Mouse (Mus musculus) heart, embryonic 10.5 days (tissue): ENCODE measurements around the gene Tmco1. TPM values are rescaled to one million over a fixed set of nuclear protein-coding genes. Genes with fewer than 3 reads are reported as not detected.

ENCODE experiments used
- DNase-seq: peaks from one replicate; pipeline ENCODE4 v3.0.0-alpha.2; 2017; ENCODE audit warnings: low spot score
- H3K27ac ChIP-seq: fragments of 300-500 bp; sonication (generic); 2 replicates; pipeline ENCODE4 v1.5.1; 2016; ENCODE audit warnings: mild to moderate bottlenecking
- H3K27me3 ChIP-seq: fragments of 300-500 bp; sonication (generic); 2 replicates; pipeline ENCODE4 v1.6.1; 2016; ENCODE audit warnings: mild to moderate bottlenecking; ENCODE audit not compliant: poor library complexity, insufficient read depth, severe bottlenecking
- H3K36me3 ChIP-seq: fragments of 300-500 bp; sonication (generic); 2 replicates; pipeline ENCODE4 v1.6.1; 2016; ENCODE audit warnings: mild to moderate bottlenecking, moderate library complexity
- H3K4me1 ChIP-seq: fragments of 300-500 bp; sonication (generic); 2 replicates; pipeline ENCODE4 v1.6.1; 2016; ENCODE audit warnings: mild to moderate bottlenecking
- H3K4me3 ChIP-seq: fragments of 300-500 bp; sonication (generic); 2 replicates; pipeline ENCODE4 v1.5.1; 2016; ENCODE audit warnings: mild to moderate bottlenecking, moderate library complexity
- H3K9me3 ChIP-seq: fragments of 300-500 bp; sonication (generic); 2 replicates; pipeline ENCODE4 v1.6.1; 2016; ENCODE audit warnings: mild to moderate bottlenecking, moderate library complexity
- WGBS: fragments of 180-500 bp; shearing (Covaris S2); methylation state at CpG from one replicate; pipeline ENCODE4 v1.1.7; 2016; 5-methylcytosine and 5-hydroxymethylcytosine counted together
- polyA plus RNA-seq: library from polyadenylated mRNA; unstranded; fragments of >200 nt; fragmentation: Nextera tagmentation; extraction: Ambion mirVana; gene quantifications from 2 replicates; pipeline ENCODE4 v1.2.1, GENCODE M21; 2016

Tmco1 gene
- polyA plus RNA-seq, result 79.1 and 88.0 TPM in 2 replicates

DNA sequence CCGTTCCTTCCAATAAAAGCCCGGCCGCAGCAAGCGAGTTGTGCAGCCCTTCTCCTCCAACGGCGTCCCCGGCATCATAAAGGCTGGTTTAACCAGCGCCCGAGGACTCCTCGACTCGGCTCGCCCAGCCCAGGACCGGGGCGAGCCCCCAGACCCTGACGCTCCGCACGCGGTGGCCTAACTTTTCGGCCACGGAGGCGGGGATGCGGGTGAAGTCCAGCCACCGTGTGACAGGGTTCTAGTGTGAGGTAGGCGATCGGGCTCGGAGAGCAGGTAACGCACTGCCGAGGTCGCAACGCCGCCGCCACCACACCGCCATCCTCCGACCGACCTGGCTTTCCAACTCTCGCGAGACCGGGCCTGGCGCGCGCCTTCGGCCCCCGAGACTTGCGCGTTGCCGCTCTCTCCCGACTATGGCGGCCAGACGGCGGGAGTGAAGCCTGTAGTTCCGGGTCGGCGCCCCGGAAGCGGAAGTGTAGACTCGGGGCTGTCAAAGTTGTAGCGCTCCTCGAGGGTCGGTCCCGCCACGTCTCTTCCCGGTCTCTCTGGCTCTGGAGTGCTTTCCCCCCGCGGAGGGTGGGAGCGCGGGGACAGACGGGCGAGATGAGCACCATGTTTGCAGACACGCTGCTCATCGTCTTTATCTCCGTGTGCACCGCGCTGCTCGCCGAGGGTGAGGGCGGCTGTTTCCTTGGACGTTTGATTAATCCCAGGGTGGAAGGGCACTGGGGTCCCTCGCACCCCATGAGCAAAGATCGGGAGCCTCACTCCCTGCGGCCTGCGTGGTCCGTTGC, at the start of gene Tmco1:
Gene Tmco1 (plus strand): TSS at position 118 of the 794 bp plus-strand sequence.
- H3K27me3 ChIP-seq, result no peaks in the 10 kb centered on the region
- DNase-seq, result peak; percentile 98
- H3K36me3 ChIP-seq, result peaks cover 17% of the 10 kb centered on the region
- WGBS, result under 1% methylated on average over 82 of the region's 82 CpGs
- no peaks in the 10 kb centered on the region for H3K9me3 ChIP-seq
- peak within 1 kb of the TSS; percentile 99 for H3K27ac ChIP-seq
- H3K4me3 ChIP-seq, result peak within 1 kb of the TSS; percentile 88
- H3K4me1 ChIP-seq, result peaks cover 7% of the 10 kb centered on the region; the same call in 1 of the 2 replicates

DNA sequence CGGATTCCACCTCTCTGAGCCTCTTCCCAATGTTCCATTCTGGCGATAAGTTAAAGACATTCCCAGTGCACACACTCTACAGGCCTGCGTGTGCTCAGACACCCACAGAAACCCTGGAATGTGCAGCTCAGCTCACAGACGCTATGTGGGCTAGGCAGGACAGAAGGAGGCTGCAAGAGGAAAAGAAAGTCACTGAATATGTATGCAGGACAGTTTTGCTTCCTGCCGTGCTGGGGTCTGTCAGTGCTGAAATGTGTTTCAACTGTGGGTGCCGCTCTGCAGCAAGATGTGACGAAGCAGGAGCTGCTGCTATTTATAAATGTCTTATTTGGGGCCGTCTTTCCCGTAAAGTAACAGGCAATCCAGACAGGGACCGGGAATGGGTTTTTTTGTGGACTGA, 48.5 kb upstream of the Tmco1 start:
- H3K4me1 ChIP-seq, result peaks cover 77% of the 10 kb centered on the region
- WGBS, result 41% methylated on average over 10 of the region's 10 CpGs

DNA sequence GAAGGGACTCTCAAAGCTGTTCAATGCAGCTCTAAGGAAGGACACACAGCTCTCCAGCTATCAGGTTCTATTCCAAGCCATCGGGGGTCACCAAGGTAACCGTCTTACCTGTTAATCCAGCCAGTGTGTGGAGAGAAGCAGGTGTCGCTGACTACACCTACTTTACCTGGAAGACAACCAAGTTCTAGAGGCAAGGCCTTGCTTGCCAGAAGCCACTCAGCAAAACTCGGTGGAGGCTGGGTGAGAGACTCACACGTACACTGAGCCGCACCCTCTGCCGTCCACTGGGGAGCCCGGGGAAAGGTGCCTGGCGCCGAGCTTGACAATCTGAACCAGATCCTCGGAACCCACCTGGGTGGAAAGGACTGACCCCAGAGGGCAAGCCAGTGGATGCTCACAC, 46.4 kb upstream of the Tmco1 start:
- Histone ChIP-seq H3K27ac (no peak overlapping the region), H3K4me3 (no peak overlapping the region), H3K9me3 (no peaks in the 10 kb centered on the region), H3K4me1 (peaks cover 63% of the 10 kb centered on the region), H3K36me3 (no peaks in the 10 kb centered on the region), H3K27me3 (no peaks in the 10 kb centered on the region)
- 85% methylated on average over 11 of the region's 11 CpGs for WGBS
- no peak for DNase-seq

More for the DNA sequence above, 48.5 kb upstream of the Tmco1 start:
- Histone ChIP-seq H3K36me3 (no peaks in the 10 kb centered on the region), H3K9me3 (no peaks in the 10 kb centered on the region), H3K4me3 (peak overlapping the region; percentile 31), H3K27me3 (no peaks in the 10 kb centered on the region), H3K27ac (peak overlapping the region; percentile 60; the same call in 1 of the 2 replicates)
- no peak for DNase-seq

- Histone ChIP-seq H3K9me3 (no peaks in the 10 kb centered on the region), H3K36me3 (peaks cover 4% of the 10 kb centered on the region; the same call in 1 of the 2 replicates), H3K4me1 (peaks cover 60% of the 10 kb centered on the region), H3K27ac (peak overlapping the region; percentile 23; the same call in 1 of the 2 replicates), H3K27me3 (no peaks in the 10 kb centered on the region), H3K4me3 (no peak overlapping the region)
- DNase-seq, result no peak
- WGBS, result 70% methylated on average over 10 of the region's 10 CpGs
Observed at GRCm38 (mm10) chr1:167262489-167263041, 45.6 kb upstream of the Tmco1 start.

DNA sequence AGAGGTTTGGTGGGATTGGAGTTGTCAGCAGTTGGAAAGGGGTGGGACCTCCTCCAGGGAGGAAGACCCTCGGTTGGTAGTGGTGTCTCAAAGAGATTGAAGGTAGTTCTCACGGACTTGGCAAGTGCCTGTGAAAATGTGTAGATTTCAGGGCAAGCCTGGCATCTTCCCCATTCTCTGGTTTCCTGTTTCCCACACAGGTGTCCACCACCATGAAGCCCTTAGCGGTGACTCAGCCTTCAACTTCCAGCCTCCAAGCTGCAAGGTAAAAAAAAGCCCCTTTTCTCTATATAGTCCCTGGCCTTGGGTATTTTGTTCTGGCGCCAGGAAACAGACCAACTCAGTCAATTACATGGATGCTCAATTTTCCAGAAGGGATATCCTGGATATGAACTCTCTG, 42.8 kb upstream of the Tmco1 start:
- 81% methylated on average over 4 of the region's 4 CpGs for WGBS
- Histone ChIP-seq H3K27me3 (no peaks in the 10 kb centered on the region), H3K9me3 (no peaks in the 10 kb centered on the region), H3K36me3 (peaks cover 4% of the 10 kb centered on the region; the same call in 1 of the 2 replicates), H3K27ac (no peak overlapping the region), H3K4me1 (peaks cover 71% of the 10 kb centered on the region), H3K4me3 (no peak overlapping the region)
- DNase-seq, result no peak

DNA sequence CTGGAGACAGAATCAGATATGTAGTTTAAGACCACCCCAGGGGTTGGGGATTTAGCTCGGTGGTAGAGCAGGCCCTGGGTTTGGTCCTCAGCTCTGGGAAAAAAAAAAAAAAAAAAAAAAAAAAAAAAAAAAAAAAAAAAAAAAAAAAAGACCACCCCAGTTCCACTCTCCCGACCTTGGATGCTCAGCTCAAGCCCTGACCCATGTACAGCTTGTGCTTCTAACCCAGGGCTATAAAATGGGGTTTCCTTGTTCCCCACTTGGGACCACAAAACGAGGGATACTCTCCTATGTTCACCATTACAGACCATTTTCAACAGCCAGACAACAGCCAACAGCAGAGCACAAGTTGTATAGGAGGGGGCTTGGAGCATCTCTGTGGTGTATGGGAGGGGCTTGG, 41.5 kb upstream of the Tmco1 start:
- peaks cover 4% of the 10 kb centered on the region; the same call in 1 of the 2 replicates for H3K36me3 ChIP-seq

DNA sequence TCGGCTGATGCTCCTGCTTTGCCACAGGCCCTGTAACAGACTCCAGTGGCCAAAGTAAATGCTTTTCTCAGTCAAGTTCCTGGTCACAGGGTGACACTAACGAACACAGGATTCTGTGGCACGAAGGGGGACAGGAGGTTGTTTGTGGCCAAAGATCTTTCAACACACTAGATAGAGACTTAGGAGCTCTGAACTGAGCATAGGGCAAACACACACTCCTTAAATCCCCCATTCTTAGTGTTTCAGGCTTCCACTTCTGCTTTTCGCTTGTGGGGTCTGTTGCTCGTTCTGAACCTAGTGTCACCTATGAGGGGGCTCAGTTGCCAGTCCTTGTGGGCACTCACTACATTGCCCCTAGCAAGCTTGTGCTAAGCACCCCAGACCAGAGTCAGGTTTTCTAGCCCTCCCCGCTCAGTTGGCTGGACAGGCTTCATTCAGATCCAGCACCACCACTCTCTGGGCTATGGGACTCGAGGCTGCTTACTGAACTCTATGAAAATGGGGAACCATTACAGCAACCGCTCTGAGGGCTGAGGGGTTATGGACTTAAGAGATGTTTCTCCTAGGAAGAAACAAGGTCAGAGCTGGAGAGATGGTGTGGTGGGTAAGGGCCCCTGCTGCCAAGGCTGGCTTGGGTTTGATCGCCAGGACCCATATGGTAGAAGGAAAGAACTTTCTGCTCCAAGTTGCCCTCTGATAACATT, 39.7 kb upstream of the Tmco1 start:
- Histone ChIP-seq H3K27ac (peak overlapping the region; percentile 81), H3K4me1 (peaks cover 75% of the 10 kb centered on the region), H3K4me3 (no peak overlapping the region), H3K27me3 (no peaks in the 10 kb centered on the region), H3K9me3 (no peaks in the 10 kb centered on the region), H3K36me3 (peaks cover 4% of the 10 kb centered on the region; the same call in 1 of the 2 replicates)
- WGBS, result 84% methylated on average over 9 of the region's 9 CpGs
- DNase-seq, result no peak

More for the DNA sequence above, 41.5 kb upstream of the Tmco1 start:
- Histone ChIP-seq H3K27ac (no peak overlapping the region), H3K4me1 (peaks cover 73% of the 10 kb centered on the region), H3K4me3 (no peak overlapping the region), H3K27me3 (no peaks in the 10 kb centered on the region), H3K9me3 (no peaks in the 10 kb centered on the region)
- DNase-seq, result no peak
- 77% methylated on average over 3 of the region's 3 CpGs for WGBS

DNA sequence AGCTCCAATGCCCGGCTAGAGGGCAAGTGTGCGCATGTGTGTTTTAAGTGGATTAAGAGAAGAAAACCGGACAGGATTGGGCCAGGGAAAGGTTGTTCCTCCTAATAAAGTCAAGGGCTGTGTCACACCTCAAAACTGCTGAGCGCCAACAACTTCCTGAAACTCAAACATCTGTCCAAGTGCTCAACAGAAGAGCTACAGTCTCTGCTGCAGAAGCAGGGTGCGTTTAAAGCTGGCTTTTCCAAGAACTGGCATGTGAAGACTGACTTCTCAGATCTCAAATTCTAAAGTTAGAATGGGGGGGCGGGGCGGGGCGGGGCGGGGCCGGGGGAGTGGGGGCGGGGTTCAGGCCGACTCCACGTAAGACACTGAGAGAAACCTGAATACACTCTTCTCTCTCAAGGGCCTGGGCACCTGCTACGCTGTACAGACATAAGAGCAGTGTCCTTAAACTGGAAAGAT, 38.8 kb upstream of the Tmco1 start:
- H3K4me3 ChIP-seq, result peak overlapping the region; percentile 40
- no peaks in the 10 kb centered on the region for H3K27me3 ChIP-seq
- H3K4me1 ChIP-seq, result peaks cover 76% of the 10 kb centered on the region
- peak overlapping the region; percentile 81 for H3K27ac ChIP-seq
- WGBS, result 40% methylated on average over 14 of the region's 14 CpGs
- DNase-seq, result no peak
- H3K36me3 ChIP-seq, result peaks cover 4% of the 10 kb centered on the region; the same call in 1 of the 2 replicates
- no peaks in the 10 kb centered on the region for H3K9me3 ChIP-seq

DNA sequence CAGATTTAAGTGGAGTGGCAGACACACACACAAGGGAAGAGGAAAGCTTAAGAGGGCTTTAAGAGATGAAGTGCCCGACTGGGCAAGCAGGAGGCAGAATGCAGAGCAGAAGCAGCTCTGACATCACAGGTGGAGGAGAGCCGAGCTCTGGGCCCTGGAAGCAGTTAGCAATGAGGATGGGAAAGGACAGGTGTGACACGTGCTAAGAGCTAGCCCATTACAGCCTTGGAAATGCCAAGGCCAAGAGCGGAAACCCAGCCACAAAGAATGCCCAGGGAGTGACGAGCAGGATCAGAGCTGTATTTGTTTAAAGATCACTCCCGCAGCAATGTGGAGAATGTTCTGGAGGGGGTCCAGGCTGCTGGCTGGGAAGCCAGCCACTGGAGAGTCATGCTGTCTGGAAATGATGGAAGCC, 38.3 kb upstream of the Tmco1 start:
- WGBS, result 22% methylated on average over 6 of the region's 6 CpGs
- peaks cover 4% of the 10 kb centered on the region; the same call in 1 of the 2 replicates for H3K36me3 ChIP-seq
- H3K27ac ChIP-seq, result peak overlapping the region; percentile 81
- H3K9me3 ChIP-seq, result no peaks in the 10 kb centered on the region
- H3K4me3 ChIP-seq, result peak overlapping the region; percentile 40
- no peak for DNase-seq
- no peaks in the 10 kb centered on the region for H3K27me3 ChIP-seq
- peaks cover 76% of the 10 kb centered on the region for H3K4me1 ChIP-seq

GRCm38 (mm10) chr1:167270342-167271111, 37.7 kb upstream of the Tmco1 start:
- 20% methylated on average over 19 of the region's 19 CpGs for WGBS

GRCm38 (mm10) chr1:167271304-167271703, 36.9 kb upstream of the Tmco1 start:
- H3K27ac ChIP-seq, result peak overlapping the region; percentile 81

More at GRCm38 (mm10) chr1:167270342-167271111, 37.7 kb upstream of the Tmco1 start:
- Histone ChIP-seq H3K4me1 (peaks cover 78% of the 10 kb centered on the region), H3K27me3 (no peaks in the 10 kb centered on the region), H3K9me3 (no peaks in the 10 kb centered on the region), H3K36me3 (peaks cover 4% of the 10 kb centered on the region; the same call in 1 of the 2 replicates), H3K4me3 (peak overlapping the region; percentile 40), H3K27ac (peak overlapping the region; percentile 81)
- DNase-seq, result no peak

GRCm38 (mm10) chr1:167271841-167272240, 36.3 kb upstream of the Tmco1 start:
- Histone ChIP-seq H3K9me3 (no peaks in the 10 kb centered on the region), H3K27me3 (no peaks in the 10 kb centered on the region), H3K4me3 (no peak overlapping the region), H3K36me3 (peaks cover 5% of the 10 kb centered on the region; the same call in 1 of the 2 replicates), H3K4me1 (peaks cover 80% of the 10 kb centered on the region), H3K27ac (peak overlapping the region; percentile 56; the same call in 1 of the 2 replicates)
- no peak for DNase-seq
- 42% methylated on average over 8 of the region's 8 CpGs for WGBS

More at GRCm38 (mm10) chr1:167271304-167271703, 36.9 kb upstream of the Tmco1 start:
- Histone ChIP-seq H3K9me3 (no peaks in the 10 kb centered on the region), H3K4me3 (no peak overlapping the region), H3K4me1 (peaks cover 78% of the 10 kb centered on the region), H3K27me3 (no peaks in the 10 kb centered on the region), H3K36me3 (peaks cover 4% of the 10 kb centered on the region; the same call in 1 of the 2 replicates)
- 32% methylated on average over 4 of the region's 4 CpGs for WGBS
- no peak for DNase-seq
